Mouse (Mus musculus) neural tube, embryonic 15.5 days (tissue): Measurements from ENCODE around the gene Cnot4. TPM values are rescaled to one million over a fixed set of nuclear protein-coding genes. Genes with fewer than 3 reads are reported as not detected.
A peak's percentile ranks its signal among the peaks of the same experiment; 100 is the strongest.

Experiments
- ATAC-seq: fragments of 200-750 bp; cut with Nextera tagmentation; 2 replicates; pipeline ENCODE4 v1.8.0; 2017; ENCODE audit warnings: mild to moderate bottlenecking, moderate TSS enrichment, moderate library complexity; ENCODE audit not compliant: low FRiP score
- H3K27ac ChIP-seq: fragments of 300-500 bp; sonication (generic); replicated peaks from 2 replicates; pipeline ENCODE4 v1.5.1; 2015; ENCODE audit warnings: mild to moderate bottlenecking, inconsistent platforms
- H3K27me3 ChIP-seq: fragments of 300-500 bp; sonication (generic); replicated peaks from 2 replicates; pipeline ENCODE4 v1.6.1; 2015; ENCODE audit warnings: inconsistent platforms
- H3K36me3 ChIP-seq: fragments of 300-500 bp; sonication (generic); 2 replicates; pipeline ENCODE4 v1.6.1; 2015; ENCODE audit warnings: inconsistent platforms
- H3K4me1 ChIP-seq: fragments of 300-500 bp; sonication (generic); 2 replicates; pipeline ENCODE4 v1.6.1; 2015; ENCODE audit warnings: inconsistent platforms
- H3K4me2 ChIP-seq: fragments of 300-500 bp; sonication (generic); 2 replicates; pipeline ENCODE4 v1.6.1; 2015; ENCODE audit warnings: inconsistent platforms, mild to moderate bottlenecking, moderate library complexity
- H3K4me3 ChIP-seq: fragments of 300-500 bp; sonication (generic); replicated peaks from 2 replicates; pipeline ENCODE4 v1.5.1; 2015; ENCODE audit warnings: mild to moderate bottlenecking, inconsistent platforms
- H3K9ac ChIP-seq: fragments of 300-500 bp; sonication (generic); replicated peaks from 2 replicates; pipeline ENCODE4 v1.6.1; 2015; ENCODE audit warnings: mild to moderate bottlenecking, inconsistent platforms
- H3K9me3 ChIP-seq: fragments of 300-500 bp; sonication (generic); replicated peaks from 2 replicates; pipeline ENCODE4 v1.6.1; 2016; ENCODE audit warnings: inconsistent platforms
- WGBS: fragments of 180-500 bp; shearing (Covaris S2); methylation state at CpG from one replicate; pipeline ENCODE4 v1.1.7; 2015; ENCODE audit warnings: mixed read lengths; 5-methylcytosine and 5-hydroxymethylcytosine counted together
- polyA plus RNA-seq: library from polyadenylated mRNA; unstranded; fragments of >200 nt; fragmentation: Nextera tagmentation; extraction: Ambion mirVana; gene quantifications from 2 replicates; pipeline ENCODE4 v1.2.1, GENCODE M21; 2015

Gene Cnot4
- polyA plus RNA-seq, 1 experiment from 2014 or later = 34.7 TPM

DNA sequence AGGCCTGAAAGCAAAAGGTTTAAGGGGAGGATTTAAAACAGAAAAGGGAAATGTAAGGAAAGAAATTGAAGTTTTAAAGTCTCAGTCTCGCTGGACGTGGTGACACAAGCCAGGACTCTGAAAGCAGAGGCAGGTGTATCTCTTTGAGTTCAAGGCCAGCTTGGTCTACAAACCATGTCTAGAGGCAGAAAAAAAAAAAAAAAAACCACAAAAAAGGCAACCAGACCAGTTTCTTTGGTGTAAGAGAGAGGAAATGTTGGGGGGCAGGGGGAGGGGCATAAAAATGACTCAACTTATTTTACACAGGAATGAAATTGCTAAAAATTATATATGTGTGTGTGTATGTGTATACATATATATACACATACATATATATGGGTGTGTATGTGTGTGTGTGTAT, 1.3 kb upstream of the Cnot4 start:
- H3K4me2 ChIP-seq = peak overlapping the region; percentile 80
- H3K4me3 ChIP-seq = peak overlapping the region; percentile 83; the same call in 1 of the 2 replicates
- 67% methylated on average over 2 of the region's 2 CpGs for WGBS

DNA sequence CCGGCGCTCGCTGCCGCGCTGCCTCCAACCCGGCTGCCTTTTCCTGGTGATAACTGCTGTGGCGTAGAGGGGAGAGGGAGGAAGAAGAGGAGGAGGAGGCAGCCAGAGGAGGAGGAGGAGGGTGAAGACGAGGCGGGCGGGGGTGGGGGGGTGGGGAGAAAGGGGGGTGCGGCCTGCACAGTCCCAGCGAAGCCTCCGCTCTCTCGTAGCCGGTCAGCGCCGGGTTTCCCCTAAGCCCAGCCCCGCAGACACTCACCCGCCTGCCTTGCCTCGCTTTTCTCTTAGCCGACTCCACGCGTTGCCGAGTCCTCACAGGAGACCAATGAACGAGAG, 312 bp downstream of the Cnot4 start:
- WGBS = under 1% methylated on average over 19 of the region's 25 CpGs
- no peaks in the 10 kb centered on the region for H3K36me3 ChIP-seq
- H3K9me3 ChIP-seq = no peaks in the 10 kb centered on the region
- peak overlapping the region; percentile 91 for H3K27ac ChIP-seq
- H3K9ac ChIP-seq = peak overlapping the region; percentile 74
- peak overlapping the region; percentile 87 for H3K4me2 ChIP-seq
- H3K4me1 ChIP-seq = peaks cover 23% of the 10 kb centered on the region
- peak; percentile 90 for ATAC-seq
- H3K4me3 ChIP-seq = peak overlapping the region; percentile 83
- no peaks in the 10 kb centered on the region for H3K27me3 ChIP-seq

More for the DNA sequence above, 1.3 kb upstream of the Cnot4 start:
- no peak for ATAC-seq
- Histone ChIP-seq H3K9me3 (no peaks in the 10 kb centered on the region), H3K4me1 (peaks cover 23% of the 10 kb centered on the region), H3K27ac (no peak overlapping the region), H3K27me3 (no peaks in the 10 kb centered on the region), H3K36me3 (no peaks in the 10 kb centered on the region), H3K9ac (no peak overlapping the region)

DNA sequence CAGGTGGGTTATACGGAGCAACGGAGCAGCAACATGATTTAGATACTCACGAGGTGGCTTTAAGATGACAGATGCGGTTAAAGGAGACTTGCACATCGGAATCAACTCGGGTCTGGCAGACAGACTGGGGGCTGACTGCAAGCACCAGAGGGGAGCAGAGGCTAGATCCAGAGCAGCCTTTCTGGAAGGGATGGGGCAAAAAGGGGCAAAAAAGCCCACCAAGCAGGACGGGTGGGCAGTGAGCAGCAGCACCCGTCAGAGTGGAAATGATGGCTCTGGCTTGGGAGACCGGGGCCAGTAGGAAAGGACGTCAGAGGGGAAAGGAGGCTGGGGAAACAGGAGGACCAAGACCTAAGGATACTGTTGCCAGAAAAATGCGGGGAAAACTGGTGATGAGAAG, 718 bp downstream of the Cnot4 start:
- peak overlapping the region; percentile 87 for H3K4me2 ChIP-seq
- H3K27ac ChIP-seq = peak overlapping the region; percentile 91
- H3K4me1 ChIP-seq = peaks cover 23% of the 10 kb centered on the region
- H3K9ac ChIP-seq = peak overlapping the region; percentile 74
- H3K36me3 ChIP-seq = no peaks in the 10 kb centered on the region
- peak; percentile 12; the same call in 1 of the 2 replicates for ATAC-seq
- under 1% methylated on average over 11 of the region's 11 CpGs for WGBS
- no peaks in the 10 kb centered on the region for H3K27me3 ChIP-seq
- H3K4me3 ChIP-seq = peak overlapping the region; percentile 83
- H3K9me3 ChIP-seq = no peaks in the 10 kb centered on the region

DNA sequence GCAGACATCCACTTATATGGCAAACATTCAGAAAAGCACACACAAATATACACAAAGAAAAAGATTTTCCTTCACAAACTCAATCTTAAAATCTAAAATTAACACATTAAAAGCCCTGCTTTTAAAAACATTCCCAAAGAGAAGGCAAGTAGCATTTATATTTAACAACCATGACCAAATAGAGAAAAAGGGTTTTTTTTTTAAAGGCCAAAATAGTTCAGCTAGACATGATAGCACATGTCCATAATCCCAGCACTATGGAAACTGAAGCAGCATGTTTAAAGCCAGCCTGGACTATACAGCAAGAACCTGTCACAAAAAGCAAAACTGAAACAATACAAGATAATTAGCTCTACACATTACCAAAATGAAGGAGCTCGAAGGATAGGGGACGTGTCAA, 11.0 kb downstream of the Cnot4 start:
- 87% methylated on average over 2 of the region's 2 CpGs for WGBS
- H3K4me3 ChIP-seq = no peak overlapping the region

DNA sequence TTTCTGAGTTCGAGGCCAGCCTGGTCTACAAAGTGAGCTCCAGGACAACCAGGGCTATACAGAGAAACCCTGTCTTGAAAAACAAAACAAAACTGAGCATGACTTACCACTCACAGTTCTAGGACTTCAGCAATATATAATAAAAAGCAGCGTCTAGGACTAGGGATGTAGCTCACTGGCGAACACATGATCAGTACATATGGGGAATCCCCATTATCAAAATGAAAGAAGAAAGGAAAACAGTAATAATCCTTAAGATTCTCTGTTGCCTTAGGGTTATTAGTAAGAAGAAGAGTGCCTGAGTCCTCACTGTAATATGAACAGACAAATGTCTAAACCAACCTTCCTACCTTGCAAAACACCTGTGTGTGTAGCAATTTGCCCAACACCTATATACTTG, 11.6 kb downstream of the Cnot4 start:
- H3K4me1 ChIP-seq = no peaks in the 10 kb centered on the region
- H3K27me3 ChIP-seq = no peaks in the 10 kb centered on the region
- no peaks in the 10 kb centered on the region for H3K36me3 ChIP-seq
- WGBS = 96% methylated on average over 3 of the region's 3 CpGs
- no peak overlapping the region for H3K9ac ChIP-seq
- no peaks in the 10 kb centered on the region for H3K9me3 ChIP-seq
- no peak overlapping the region for H3K4me3 ChIP-seq
- no peak overlapping the region for H3K4me2 ChIP-seq
- ATAC-seq = no peak
- H3K27ac ChIP-seq = no peak overlapping the region

More for the DNA sequence above, 11.0 kb downstream of the Cnot4 start:
- no peaks in the 10 kb centered on the region for H3K4me1 ChIP-seq
- no peak overlapping the region for H3K27ac ChIP-seq
- ATAC-seq = no peak
- H3K27me3 ChIP-seq = no peaks in the 10 kb centered on the region
- H3K36me3 ChIP-seq = no peaks in the 10 kb centered on the region
- H3K9ac ChIP-seq = no peak overlapping the region
- H3K9me3 ChIP-seq = no peaks in the 10 kb centered on the region
- H3K4me2 ChIP-seq = no peak overlapping the region

DNA sequence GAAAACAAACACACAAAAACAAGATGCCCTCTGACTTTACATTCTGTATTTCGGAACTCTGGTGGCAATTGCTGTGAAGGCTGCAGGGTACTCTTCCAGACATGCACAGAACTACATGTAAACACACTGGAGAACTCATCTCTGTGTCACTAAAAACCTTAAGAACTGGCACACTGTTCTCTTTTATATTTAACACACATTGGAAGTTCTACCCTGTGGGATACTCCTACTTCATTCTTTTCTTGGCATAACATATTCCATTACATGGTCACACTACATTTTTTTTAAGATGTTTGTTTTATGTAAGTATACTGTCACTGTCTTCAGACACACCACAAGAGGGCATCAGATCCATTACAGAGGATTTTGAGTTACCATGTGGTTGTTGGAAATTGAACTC, 31.1 kb downstream of the Cnot4 start:
- Histone ChIP-seq H3K27me3 (no peaks in the 10 kb centered on the region), H3K9me3 (no peaks in the 10 kb centered on the region), H3K27ac (no peak overlapping the region), H3K4me3 (no peak overlapping the region), H3K4me2 (no peak overlapping the region), H3K4me1 (no peaks in the 10 kb centered on the region), H3K9ac (no peak overlapping the region), H3K36me3 (no peaks in the 10 kb centered on the region)
- 93% methylated on average over 1 of the region's 1 CpGs for WGBS
- ATAC-seq = no peak

DNA sequence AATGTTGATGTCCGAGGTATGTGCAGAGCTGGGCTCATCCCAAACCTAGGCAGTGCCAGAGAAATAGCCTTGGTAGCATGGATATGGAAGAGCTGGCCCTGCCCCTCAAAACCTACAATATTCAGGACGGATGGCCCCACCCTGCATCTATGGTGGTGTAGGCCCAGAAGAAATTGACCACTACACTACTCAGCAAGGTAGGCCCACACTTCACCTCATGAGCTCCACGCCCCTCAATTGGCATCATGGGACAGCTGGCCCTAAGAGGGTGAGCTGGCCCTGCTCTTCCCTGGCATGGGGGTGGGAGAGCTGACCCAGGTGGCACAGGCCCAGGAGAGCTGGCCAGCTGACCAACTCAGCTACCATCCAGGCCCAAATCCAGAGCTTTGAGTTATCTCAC, 48.6 kb downstream of the Cnot4 start:
- Histone ChIP-seq H3K9me3 (no peaks in the 10 kb centered on the region), H3K9ac (no peak overlapping the region), H3K36me3 (0 out of 2 replicates have a peak, but pooled peaks cover 3% of the 10 kb centered on the region), H3K4me2 (no peak overlapping the region), H3K4me1 (no peaks in the 10 kb centered on the region), H3K4me3 (no peak overlapping the region), H3K27me3 (no peaks in the 10 kb centered on the region), H3K27ac (no peak overlapping the region)
- ATAC-seq = no peak
- WGBS = 95% methylated on average over 3 of the region's 3 CpGs

DNA sequence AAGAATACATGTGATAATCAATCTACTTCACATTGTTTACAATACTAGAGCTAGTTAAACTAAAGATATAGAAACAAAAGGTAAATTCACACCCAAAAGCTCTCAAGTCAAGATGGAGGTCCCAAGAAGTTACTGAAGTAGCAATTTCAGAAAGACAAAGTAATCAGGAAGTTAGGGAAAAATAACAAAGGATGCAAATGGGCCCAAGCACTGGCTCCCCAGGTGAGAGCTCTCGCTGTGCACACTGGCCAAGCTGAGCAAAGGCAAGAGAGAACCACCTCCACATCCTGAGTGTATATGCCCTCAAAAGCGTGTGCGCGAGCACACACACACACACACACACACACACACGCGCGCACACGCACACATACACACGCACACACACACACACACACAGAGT, 58.4 kb downstream of the Cnot4 start:
- Histone ChIP-seq H3K4me3 (no peak overlapping the region), H3K27ac (no peak overlapping the region), H3K4me1 (0 out of 2 replicates have a peak, but pooled peaks cover 4% of the 10 kb centered on the region), H3K27me3 (no peaks in the 10 kb centered on the region), H3K9ac (no peak overlapping the region), H3K9me3 (no peaks in the 10 kb centered on the region), H3K4me2 (no peak overlapping the region), H3K36me3 (peaks cover 23% of the 10 kb centered on the region; the same call in 1 of the 2 replicates)
- no peak for ATAC-seq
- 99% methylated on average over 9 of the region's 9 CpGs for whole genome bisulfite sequencing

DNA sequence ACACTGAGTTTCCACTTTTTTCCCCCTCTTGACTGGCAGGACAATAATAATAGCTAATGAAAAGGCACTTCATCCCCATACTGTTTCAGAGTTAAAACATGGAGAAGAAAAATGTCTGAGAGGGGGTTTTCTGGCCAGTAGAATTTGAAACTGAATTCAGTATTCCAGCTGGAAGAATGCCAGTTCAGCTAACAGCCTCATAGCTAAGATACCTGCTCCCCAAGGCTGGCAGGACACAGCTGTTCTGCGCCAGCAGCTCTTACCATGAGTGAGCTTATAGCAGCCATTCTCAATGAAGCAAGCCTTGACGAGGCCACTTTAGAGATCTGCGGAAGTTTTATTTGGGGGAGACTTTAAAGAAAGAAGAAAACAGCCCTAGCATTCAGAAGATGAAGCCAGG, 62.3 kb downstream of the Cnot4 start:
- Histone ChIP-seq H3K27me3 (no peaks in the 10 kb centered on the region), H3K9me3 (no peaks in the 10 kb centered on the region), H3K4me2 (no peak overlapping the region), H3K36me3 (peaks cover 22% of the 10 kb centered on the region), H3K4me3 (no peak overlapping the region), H3K9ac (no peak overlapping the region), H3K4me1 (0 out of 2 replicates have a peak, but pooled peaks cover 4% of the 10 kb centered on the region), H3K27ac (no peak overlapping the region)
- WGBS = 72% methylated on average over 3 of the region's 3 CpGs
- ATAC-seq = no peak

DNA sequence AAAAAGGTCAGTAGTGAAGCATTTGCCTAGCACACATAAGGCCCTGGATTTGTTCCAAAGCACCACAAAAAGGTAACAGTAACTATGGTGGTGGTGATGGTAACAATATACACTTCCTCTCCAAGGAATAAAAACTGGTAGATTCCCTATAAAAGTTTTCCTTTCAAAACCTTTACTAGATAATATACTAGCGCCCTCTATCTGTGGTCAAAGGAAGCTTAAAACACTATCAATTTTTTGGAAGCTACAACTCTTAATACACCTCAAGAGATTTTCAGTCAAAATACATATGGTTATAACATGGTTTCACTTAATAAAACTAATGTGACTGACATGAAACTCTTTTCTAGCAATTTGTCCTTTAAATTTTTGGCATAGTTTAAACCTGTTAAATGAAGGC, 71.1 kb downstream of the Cnot4 start:
- Histone ChIP-seq H3K9ac (no peak overlapping the region), H3K36me3 (peaks cover 4% of the 10 kb centered on the region), H3K4me1 (no peaks in the 10 kb centered on the region), H3K27ac (no peak overlapping the region), H3K27me3 (no peaks in the 10 kb centered on the region), H3K4me2 (no peak overlapping the region), H3K4me3 (no peak overlapping the region), H3K9me3 (no peaks in the 10 kb centered on the region)
- 39% methylated on average over 1 of the region's 1 CpGs for WGBS
- ATAC-seq = no peak

DNA sequence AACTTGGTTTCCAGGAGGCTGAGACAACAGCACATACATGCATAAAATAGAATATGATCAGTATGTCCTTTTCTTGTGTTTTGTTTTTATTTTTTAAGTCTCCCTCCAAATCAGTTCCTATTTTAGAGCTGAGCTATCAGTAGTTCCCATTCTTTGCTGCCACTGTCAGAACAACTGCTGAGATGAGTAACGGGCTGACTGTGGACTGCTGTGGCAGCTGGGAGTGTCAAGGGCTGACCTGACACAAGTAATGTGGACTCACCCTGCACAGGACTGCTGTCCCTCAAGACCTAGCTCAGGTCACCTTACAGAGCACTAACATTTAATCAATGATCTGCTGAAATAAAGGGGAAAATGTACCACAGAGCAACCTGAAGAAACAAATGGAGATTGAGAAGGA, 90.4 kb downstream of the Cnot4 start:
- H3K9ac ChIP-seq = no peak overlapping the region
- no peak for ATAC-seq
- 85% methylated on average over 1 of the region's 1 CpGs for WGBS

DNA sequence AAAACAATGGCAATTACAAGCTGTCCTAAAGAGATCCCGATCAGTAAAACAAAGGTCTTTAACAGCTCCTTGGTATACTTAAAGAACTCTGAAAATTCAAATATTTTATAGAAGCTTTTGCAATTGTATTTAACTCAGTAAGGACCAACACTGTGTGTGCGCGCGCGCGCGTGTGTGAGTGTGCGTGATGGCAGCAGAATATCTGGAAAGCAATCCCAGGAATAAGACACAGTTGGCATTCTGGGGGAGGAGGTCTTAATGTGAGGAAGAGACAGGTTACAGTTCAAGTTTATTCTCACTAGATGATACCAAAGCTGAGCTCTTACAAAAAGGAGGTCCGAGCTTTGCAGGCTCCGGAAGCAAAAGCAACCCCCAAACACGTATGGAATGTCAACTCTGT, 100.2 kb downstream of the Cnot4 start:
- no peaks in the 10 kb centered on the region for H3K27me3 ChIP-seq
- H3K9ac ChIP-seq = no peak overlapping the region
- H3K4me2 ChIP-seq = no peak overlapping the region
- H3K9me3 ChIP-seq = no peaks in the 10 kb centered on the region
- H3K4me3 ChIP-seq = no peak overlapping the region
- H3K36me3 ChIP-seq = no peaks in the 10 kb centered on the region; the same call in 1 of the 2 replicates
- H3K27ac ChIP-seq = no peak overlapping the region
- ATAC-seq = no peak
- H3K4me1 ChIP-seq = no peaks in the 10 kb centered on the region
- 95% methylated on average over 11 of the region's 11 CpGs for WGBS

More for the DNA sequence above, 90.4 kb downstream of the Cnot4 start:
- Histone ChIP-seq H3K36me3 (0 out of 2 replicates have a peak, but pooled peaks cover 3% of the 10 kb centered on the region), H3K4me3 (no peak overlapping the region), H3K4me2 (no peak overlapping the region), H3K9me3 (no peaks in the 10 kb centered on the region), H3K4me1 (no peaks in the 10 kb centered on the region), H3K27me3 (no peaks in the 10 kb centered on the region), H3K27ac (no peak overlapping the region)

DNA sequence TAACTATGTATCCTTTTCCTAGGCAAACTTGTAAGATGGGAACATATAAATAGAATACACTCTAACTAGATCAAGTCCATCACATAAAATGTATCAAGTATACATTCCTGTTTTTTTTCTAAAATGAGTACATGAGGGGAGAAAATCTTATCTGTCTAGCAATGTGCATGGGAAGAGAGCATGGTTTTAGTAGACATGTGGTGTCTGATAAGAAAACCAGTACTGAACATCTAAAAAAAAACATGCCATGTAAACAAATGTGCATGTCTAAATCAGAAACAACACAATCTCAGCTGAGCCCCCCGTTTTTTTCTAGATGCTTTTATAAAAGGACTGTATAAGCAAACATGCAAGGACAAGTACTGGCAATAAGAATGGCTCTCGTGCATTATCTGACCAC, 100.8 kb downstream of the Cnot4 start:
- Histone ChIP-seq H3K9ac (no peak overlapping the region), H3K36me3 (no peaks in the 10 kb centered on the region; the same call in 1 of the 2 replicates), H3K27ac (no peak overlapping the region), H3K27me3 (no peaks in the 10 kb centered on the region), H3K4me3 (no peak overlapping the region), H3K4me1 (no peaks in the 10 kb centered on the region), H3K9me3 (no peaks in the 10 kb centered on the region), H3K4me2 (no peak overlapping the region)
- WGBS = 88% methylated on average over 2 of the region's 2 CpGs
- no peak for ATAC-seq
